Mouse (Mus musculus) layer of hippocampus, adult 8-10 months (tissue): ENCODE measurements around the gene Ifnar2. TPM values are rescaled to one million over a fixed set of nuclear protein-coding genes. Genes with fewer than 3 reads are reported as not detected.

ENCODE experiments used
- DNase-seq, 2 experiments: peaks; one replicate each; pipeline ENCODE4 v3.0.0; 2022; ENCODE audit warnings: low spot score in 2 of 2
- total RNA-seq, 4 experiments: library from RNA; stranded (reverse); gene quantifications; 2 replicates each; pipeline ENCODE4 v1.2.4; 2022

Gene Ifnar2
- 10 to 100 TPM; 21.3 to 48.8 (median 34.5) TPM for total RNA-seq

- DNase-seq = peak; percentile 76 to 79
Measured at GRCm38 (mm10) chr16:91372577-91373472, at the start of gene Ifnar2. TSS of gene Ifnar2 (plus strand) at chr16:91372783.

GRCm38 (mm10) chr16:91327605-91328004 is 45.0 kb upstream of the Ifnar2 start:
- DNase-seq = no peak

DNA sequence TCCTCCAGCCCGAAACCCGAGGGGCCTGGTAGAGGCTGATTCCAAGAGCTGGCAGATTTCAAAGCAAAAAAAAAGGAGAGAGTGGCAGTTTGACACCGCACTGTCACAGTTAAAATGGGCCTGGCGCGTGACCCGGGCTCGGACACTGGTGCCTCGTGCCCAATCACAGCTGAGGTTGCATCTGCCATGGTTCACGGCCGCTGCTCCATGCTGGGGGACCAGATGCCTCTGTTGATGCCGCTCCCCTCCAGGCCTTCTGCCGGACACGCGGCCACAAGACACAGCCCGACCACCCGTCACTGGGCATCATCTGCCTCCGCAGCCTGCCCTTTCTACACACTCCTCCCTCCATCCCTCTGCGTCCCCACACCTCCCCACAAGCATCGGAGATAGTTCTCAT is 43.7 kb upstream of the Ifnar2 start:
- no peak for DNase-seq

GRCm38 (mm10) chr16:91330496-91330895 is 42.1 kb upstream of the Ifnar2 start:
- DNase-seq = no peak

DNA sequence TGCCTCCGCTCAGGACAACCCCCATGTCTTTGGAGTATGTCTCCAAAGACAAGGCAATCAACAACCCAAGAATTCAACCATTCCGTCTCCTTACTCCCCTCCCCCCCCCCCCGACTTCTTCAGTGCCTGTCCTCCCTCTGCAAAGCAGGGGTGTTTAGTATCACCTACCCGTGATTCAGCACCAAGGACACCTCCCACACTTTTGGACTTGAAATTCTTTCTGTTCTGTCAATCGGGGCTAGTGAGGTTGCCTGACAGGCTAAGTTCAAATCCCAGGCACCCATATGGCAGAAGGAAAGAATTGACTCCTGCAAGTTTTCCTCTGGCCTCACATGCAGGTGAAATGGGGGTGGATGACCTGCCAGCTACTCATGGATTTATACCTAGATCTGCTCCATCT is 41.4 kb upstream of the Ifnar2 start:
- no peak for DNase-seq

GRCm38 (mm10) chr16:91332880-91333279 is 39.7 kb upstream of the Ifnar2 start:
- no peak for DNase-seq

GRCm38 (mm10) chr16:91334190-91334893 is 38.2 kb upstream of the Ifnar2 start:
- no peak for DNase-seq

DNA sequence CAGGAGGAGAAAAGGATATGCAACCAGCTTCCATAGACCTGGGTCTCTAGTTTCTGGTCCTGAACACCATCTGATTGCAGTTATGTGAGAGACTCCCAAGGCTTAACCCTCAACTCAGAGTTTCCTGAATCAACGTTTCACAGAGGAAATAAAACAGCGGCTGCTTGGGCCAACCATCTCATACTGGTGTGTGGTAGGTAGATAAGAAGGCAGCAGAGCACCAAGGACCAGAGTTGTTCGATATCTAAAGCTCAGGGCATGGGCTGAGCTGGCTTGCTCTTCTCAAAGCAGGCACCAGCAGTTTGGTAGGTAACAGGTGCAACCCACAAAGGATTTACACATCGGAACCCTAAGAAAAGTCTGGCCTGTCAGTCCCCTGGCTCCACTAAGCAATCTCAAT is 35.8 kb upstream of the Ifnar2 start:
- no peak for DNase-seq

- DNase-seq = no peak
Measured at GRCm38 (mm10) chr16:91337480-91337879, 35.1 kb upstream of the Ifnar2 start.

GRCm38 (mm10) chr16:91346491-91346890 is 26.1 kb upstream of the Ifnar2 start:
- no peak for DNase-seq

DNA sequence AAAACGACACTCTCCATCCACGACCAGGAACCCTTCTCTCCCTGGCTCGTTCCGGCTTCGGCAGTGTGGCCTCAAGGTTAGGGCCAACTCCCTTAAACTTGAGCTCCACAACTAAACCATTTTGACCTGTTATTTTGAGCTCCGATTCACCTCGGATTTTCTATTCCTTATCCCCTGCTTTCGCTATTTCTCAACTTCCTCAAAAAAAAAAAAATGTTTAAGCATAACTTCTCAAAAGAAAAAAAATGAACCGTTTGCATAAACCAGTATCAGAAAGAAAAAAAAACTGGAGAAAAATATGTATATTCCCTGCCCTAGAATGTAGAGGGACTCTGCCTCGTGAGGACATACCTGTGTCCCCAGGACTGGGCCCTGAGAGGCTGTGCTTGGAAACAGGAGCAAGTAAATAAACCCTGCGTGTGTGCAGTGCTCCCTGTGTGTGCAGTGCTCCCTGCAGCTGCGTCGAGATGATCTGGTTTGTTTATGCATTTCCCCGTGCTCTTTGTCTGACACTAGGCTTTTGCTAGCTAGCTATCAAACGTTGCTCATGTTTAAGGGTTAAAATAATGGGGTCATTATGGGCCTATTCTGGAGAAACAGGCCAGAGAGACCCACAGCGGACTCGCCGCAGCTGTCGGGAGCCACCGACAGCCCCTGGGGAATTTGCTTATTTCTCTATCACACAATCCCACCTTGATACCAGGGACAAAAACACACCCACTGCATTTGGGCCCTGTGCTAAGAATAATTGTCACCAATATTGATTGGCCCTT is 24.9 kb upstream of the Ifnar2 start:
- no peak for DNase-seq

DNA sequence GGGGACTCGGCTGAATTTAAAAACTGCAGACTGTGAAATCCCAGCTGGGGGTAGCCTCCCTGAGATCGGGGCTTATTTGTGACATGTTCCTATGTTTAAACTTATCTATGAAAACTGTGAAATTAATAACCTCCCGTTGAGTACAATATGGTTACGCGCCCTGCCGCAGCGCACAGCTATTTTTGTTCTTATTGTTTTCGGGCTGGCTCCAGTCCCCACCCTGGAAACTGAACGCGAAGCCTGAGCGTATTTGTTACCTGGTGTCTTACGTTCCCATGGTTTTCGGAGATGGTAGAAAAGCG is 24.4 kb upstream of the Ifnar2 start:
- DNase-seq = no peak

GRCm38 (mm10) chr16:91348588-91349330 is 23.8 kb upstream of the Ifnar2 start:
- DNase-seq = no peak

DNA sequence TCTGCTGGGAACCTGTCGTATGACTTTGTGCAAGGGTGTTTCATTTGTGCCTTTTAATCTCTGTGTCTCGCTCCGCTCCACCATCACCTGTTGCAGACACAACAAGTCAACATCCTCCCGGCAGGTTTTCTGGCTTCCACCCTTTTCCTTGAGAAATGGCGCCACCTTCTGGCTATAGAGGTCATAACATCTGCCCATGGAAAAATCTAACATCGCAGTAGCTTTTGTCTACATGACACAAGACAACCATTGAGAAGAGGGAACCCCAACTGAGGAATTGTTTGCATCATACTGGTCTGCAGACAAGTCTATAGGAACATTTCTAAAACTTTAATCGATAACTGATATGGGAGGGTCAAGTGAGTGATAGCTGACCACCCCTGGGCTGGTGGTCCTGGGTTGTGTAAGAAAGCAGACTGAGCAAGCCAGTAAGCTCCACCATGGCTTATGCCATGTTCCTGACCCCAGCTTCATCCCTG is 20.5 kb upstream of the Ifnar2 start:
- DNase-seq = peak; percentile 67 to 78

DNA sequence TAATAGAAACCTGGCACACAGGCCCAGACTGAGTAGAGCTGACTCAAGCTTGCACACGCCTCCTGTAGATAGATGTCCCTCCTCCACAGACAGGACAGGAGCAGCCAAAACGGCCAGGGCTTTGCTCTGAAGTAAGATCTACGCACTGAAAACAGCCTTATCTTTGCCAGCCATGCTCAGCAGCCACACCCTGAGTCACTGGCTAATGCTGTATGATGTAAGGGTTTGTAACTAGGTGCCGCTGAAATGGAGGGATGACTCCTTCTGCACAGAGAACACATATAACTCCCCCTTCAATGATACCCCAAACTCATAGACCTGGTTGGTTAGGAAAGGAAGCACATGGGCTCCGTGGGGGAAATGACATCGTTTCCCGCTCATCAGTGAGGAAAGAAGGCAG is 19.8 kb upstream of the Ifnar2 start:
- DNase-seq = no peak

DNA sequence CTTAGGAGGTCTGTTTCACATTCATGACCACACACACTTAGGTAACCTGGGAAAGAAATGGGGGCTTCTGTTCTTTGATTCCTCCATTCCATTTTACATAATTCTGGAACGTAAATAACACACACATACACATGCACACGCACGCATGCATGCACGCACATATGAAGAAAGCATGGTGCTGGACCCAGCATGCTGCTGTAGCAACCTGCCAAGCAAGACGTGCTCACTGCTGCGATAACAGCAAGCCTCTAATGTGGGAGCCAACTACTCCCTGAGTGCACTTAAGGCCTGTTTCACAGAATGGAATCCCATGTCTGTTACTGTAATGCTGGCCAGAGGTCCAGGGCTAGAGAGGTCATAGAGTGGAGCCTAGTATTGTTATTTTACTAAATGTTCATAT is 19.4 kb upstream of the Ifnar2 start:
- no peak for DNase-seq

- no peak for DNase-seq
Measured at GRCm38 (mm10) chr16:91353638-91354037, 18.9 kb upstream of the Ifnar2 start.

DNA sequence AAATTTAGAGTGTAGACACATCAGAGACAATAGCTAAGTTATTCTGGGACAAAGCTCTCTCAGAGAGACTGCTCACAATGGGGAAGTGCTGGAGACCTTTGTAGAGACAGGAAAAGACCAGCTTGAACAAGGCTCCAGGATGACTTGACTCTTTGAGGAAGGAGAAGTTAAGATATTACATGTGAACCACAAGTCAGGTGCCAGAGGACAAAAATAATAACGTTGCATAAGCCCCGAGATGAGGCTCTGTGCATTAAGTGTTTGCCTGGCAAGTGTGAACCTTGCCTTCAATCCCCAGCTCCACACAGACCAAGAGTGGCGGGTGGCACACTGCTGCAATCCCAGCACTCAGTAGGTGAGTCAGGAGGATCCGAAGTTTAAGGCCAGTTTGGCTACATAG is 18.0 kb upstream of the Ifnar2 start:
- no peak for DNase-seq

DNA sequence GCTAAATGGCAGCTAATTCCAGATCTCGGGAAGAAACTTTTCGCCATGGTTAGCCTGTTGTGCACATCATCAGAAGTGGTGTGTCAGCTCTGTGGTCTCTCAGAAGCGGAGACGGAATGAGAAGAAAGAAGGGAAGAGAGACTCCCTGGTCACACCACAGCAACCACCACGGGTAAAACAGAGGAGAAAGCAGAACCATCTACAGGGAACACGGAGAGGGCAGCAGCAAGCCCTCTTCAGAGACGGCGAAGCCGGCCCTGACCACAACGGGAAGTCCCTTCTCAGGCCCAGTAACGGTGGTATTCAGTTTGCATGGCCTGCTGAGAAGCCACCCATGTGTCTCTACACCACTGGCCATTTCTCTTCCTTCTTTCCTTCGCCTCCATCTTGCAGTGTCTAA is 17.4 kb upstream of the Ifnar2 start:
- DNase-seq = no peak

- no peak for DNase-seq
Measured at GRCm38 (mm10) chr16:91356760-91357525, 15.6 kb upstream of the Ifnar2 start.

- DNase-seq = no peak
Measured at GRCm38 (mm10) chr16:91357526-91357900, 15.1 kb upstream of the Ifnar2 start.
